Mouse (Mus musculus): ENCODE measurements around the gene Tsfm. TPM values are rescaled to one million over a fixed set of nuclear protein-coding genes. Genes with fewer than 3 reads are reported as not detected.

Gene Tsfm
- total and polyA plus RNA-seq, 3 experiments: 53.0 to 88.9 (median 78.0) TPM

- peak; percentile 67; the same call in 1 of the 2 replicates for TF ChIP-seq SIN3A (IDR thresholded peaks at IDR 0.05; ENCODE audit: low read length)
Observed at GRCm38 (mm10) chr10:127070190-127071121, 39.8 kb upstream of the Tsfm start, which contains the start of gene Tspan31 (continued).

DNA sequence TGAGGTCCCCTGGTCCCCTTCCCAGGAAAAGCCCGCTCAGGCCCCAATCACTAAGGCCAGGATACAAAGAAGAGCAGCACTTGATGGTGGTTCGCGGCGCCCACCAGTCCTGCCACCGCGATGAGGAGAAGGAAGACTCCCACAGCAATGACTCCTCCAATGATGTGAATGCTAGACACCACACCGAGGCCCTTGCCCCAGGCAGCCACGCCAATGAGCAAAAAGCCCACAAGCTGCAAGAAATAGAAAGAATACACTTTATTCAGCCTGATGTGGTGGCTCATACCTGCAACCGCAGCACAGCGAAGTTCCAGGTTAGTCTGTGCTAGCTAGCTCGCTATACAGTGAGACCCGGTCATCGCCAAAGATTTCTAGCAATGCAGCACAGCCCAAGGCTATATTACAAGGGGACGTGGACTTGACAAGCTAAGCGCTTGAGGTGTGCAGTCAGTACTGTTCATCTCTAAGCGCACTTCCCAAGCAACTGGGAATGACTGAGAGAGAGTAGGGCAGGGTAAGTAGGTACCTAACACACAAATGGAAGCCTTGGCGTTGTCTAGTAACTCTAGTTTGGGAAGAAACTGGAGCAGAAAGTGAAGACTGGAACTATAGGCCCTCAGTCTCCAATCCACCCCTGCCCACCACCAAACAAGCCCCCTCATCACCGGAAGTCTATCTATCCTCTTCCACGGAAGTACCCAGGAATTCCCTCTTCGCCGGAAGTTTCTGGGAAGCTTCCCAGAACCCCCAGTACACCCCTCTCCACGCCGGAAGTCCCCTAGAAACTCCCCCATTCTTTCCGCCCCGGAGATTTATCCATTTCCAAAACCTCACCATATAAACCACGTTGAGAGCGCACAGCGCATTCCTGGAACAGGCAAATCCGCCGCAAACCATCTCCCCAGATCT, 38.9 kb upstream of the Tsfm start:
- peak overlapping the region; percentile 64 for H3K4me2 ChIP-seq (ENCODE audit: insufficient read depth, low read depth, poor library complexity, severe bottlenecking)
- dilution Hi-C loops (cut with MboI; ENCODE audit: extremely low pct_ligation_motif_present, extremely low pct_unique_long_range_greater_than_20kb, low sequenced_read_pairs): no loop called here
- peak; percentile 27 for DNase-seq (ENCODE audit: extremely low read depth)
- TF ChIP-seq MYC (IDR thresholded peaks at IDR 0.05; ENCODE audit: low read depth, low read length): no peak
- TF ChIP-seq ZNF384 (IDR thresholded peaks at IDR 0.05; ENCODE audit: low read depth, low read length): no peak
- peak; percentile 34; the same call in 1 of the 2 replicates for TF ChIP-seq POLR2A (IDR thresholded peaks at IDR 0.05; ENCODE audit: low read depth, low read length)
- no peak for TF ChIP-seq SMC3 (IDR thresholded peaks at IDR 0.05; ENCODE audit: low read depth, low read length)
- no peak for TF ChIP-seq JUN (IDR thresholded peaks at IDR 0.05; ENCODE audit: insufficient read depth, low read depth, low read length)
- peak; percentile 12; the same call in 1 of the 2 replicates for TF ChIP-seq ELF1 (IDR thresholded peaks at IDR 0.05; ENCODE audit: low read depth, low read length)
- no peak for TF ChIP-seq USF2 (conservative IDR thresholded peaks at IDR 0.05; ENCODE audit: low read depth, low read length)
- TF ChIP-seq GABPA (IDR thresholded peaks at IDR 0.05; ENCODE audit: insufficient replicate concordance, low read depth, low read length): no peak
- TF ChIP-seq MAFK (IDR thresholded peaks at IDR 0.05; ENCODE audit: insufficient replicate concordance, low read length): no peak
- peak; percentile 34; the same call in 1 of the 2 replicates for TF ChIP-seq TCF12 (IDR thresholded peaks at IDR 0.05; ENCODE audit: low read depth, low read length)
- TF ChIP-seq POLR2AphosphoS2 (IDR thresholded peaks at IDR 0.05; ENCODE audit: low read depth, low read length): 0 out of 2 replicates have a peak, but pooled peaks have one; percentile 16
- no peak for TF ChIP-seq NELFE (IDR thresholded peaks at IDR 0.05; ENCODE audit: low read depth, low read length)
- 0 out of 2 replicates have a peak, but pooled peaks have one; percentile 19 for TF ChIP-seq KAT2A (IDR thresholded peaks at IDR 0.05; ENCODE audit: insufficient replicate concordance, low read length)
- peak overlapping the region; percentile 97 for H3K9ac ChIP-seq (ENCODE audit: insufficient read depth, low read depth)
- H3K4me1 ChIP-seq (ENCODE audit: control insufficient read depth in 1 of 2, insufficient read depth in 2 of 2): peaks cover 10 to 43% of the 10 kb centered on the region in 2 experiments
- no peaks in the 10 kb centered on the region for H3K9me3 ChIP-seq (replicated peaks; ENCODE audit: low read length)
- H3K79me2 ChIP-seq (replicated peaks; ENCODE audit: control insufficient read depth, extremely low read depth, insufficient read depth, poor library complexity, severe bottlenecking): peaks cover 16% of the 10 kb centered on the region
- peak overlapping the region; percentile 63 for H3K27ac ChIP-seq (ENCODE audit: insufficient read depth, low read depth)
- H3K27me3 ChIP-seq (replicated peaks): no peaks in the 10 kb centered on the region
- in situ Hi-C loops (cut with MboI; ENCODE audit: low pct_ligation_motif_present, low pct_unique_long_range_greater_than_20kb, low sequenced_read_pairs): no loop called here
- peak overlapping the region; percentile 66 to 87 (median 74) for H3K4me3 ChIP-seq (replicated peaks in 1 of 3; ENCODE audit: low read depth in 2 of 3, low read length in 2 of 3, poor library complexity in 1 of 3)
- peaks cover 37 to 42% of the 10 kb centered on the region in 2 experiments for H3K36me3 ChIP-seq (replicated peaks in 1 of 2; ENCODE audit: control insufficient read depth in 1 of 2, insufficient read depth in 1 of 2, low read length in 1 of 2)

Measured in CH12.LX (cell line).